Mouse (Mus musculus): ENCODE data around the gene Tgfb1. TPM values are rescaled to one million over a fixed set of nuclear protein-coding genes. Genes with fewer than 3 reads are reported as not detected.

Gene Tgfb1
- polyA plus RNA-seq, 1 experiment from 2014 or later, result 0.84 TPM

- no peak overlapping the region for H3K27ac ChIP-seq (replicated peaks)
- peaks cover 92% of the 10 kb centered on the region for H3K36me3 ChIP-seq
- H3K4me3 ChIP-seq, result no peak overlapping the region
- no peak overlapping the region for H3K9ac ChIP-seq
- no peaks in the 10 kb centered on the region for H3K27me3 ChIP-seq
- no peaks in the 10 kb centered on the region for H3K9me3 ChIP-seq
- ATAC-seq (ENCODE audit: low FRiP score, low read depth), result no peak
- no peak overlapping the region for H3K4me2 ChIP-seq
- no peaks in the 10 kb centered on the region for H3K4me1 ChIP-seq (replicated peaks)
- 86% methylated on average over 19 of the region's 19 CpGs for WGBS
These were observed 39.1 kb downstream of the Tgfb1 start for GRCm38 (mm10) chr7:25725886-25726285.

GRCm38 (mm10) chr7:25727800-25728199 is 41.0 kb downstream of the Tgfb1 start:
- H3K4me3 ChIP-seq, result no peak overlapping the region
- H3K9me3 ChIP-seq, result no peaks in the 10 kb centered on the region
- no peaks in the 10 kb centered on the region for H3K27me3 ChIP-seq
- 92% methylated on average over 5 of the region's 5 CpGs for WGBS
- no peaks in the 10 kb centered on the region for H3K4me1 ChIP-seq (replicated peaks)
- ATAC-seq (ENCODE audit: low FRiP score, low read depth), result no peak
- H3K9ac ChIP-seq, result no peak overlapping the region
- no peak overlapping the region for H3K4me2 ChIP-seq
- peaks cover 95% of the 10 kb centered on the region for H3K36me3 ChIP-seq
- H3K27ac ChIP-seq (replicated peaks), result no peak overlapping the region

DNA sequence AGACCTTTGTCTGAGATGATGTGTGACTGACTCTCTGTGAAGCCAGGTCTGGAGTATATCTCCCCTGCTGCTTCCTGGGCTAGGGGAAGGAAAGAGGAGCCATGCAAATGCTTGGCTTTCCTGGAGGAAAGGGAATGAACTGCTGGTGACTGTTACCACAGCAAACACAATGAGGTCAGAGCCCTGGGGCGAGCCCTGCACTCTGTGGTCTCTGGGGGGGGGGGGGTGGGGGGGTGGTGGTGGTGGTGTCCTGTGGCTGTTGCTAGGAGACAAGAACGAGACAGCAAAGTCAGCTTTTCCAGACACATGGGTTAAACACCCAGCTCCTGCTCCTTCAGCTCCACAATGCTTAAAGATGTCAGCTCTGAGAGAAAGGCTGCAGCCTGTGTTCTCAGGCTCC is 42.6 kb downstream of the Tgfb1 start:
- Histone ChIP-seq H3K9me3 (no peaks in the 10 kb centered on the region), H3K36me3 (peaks cover 93% of the 10 kb centered on the region), H3K27me3 (no peaks in the 10 kb centered on the region), H3K4me2 (no peak overlapping the region), H3K4me1 (replicated peaks) (no peaks in the 10 kb centered on the region), H3K27ac (replicated peaks) (no peak overlapping the region), H3K4me3 (no peak overlapping the region), H3K9ac (no peak overlapping the region)
- no peak for ATAC-seq (ENCODE audit: low FRiP score, low read depth)
- 22% methylated on average over 2 of the region's 2 CpGs for WGBS

- Histone ChIP-seq H3K27ac (replicated peaks) (no peak overlapping the region), H3K4me1 (replicated peaks) (no peaks in the 10 kb centered on the region), H3K27me3 (no peaks in the 10 kb centered on the region), H3K9me3 (no peaks in the 10 kb centered on the region), H3K4me2 (no peak overlapping the region), H3K9ac (no peak overlapping the region), H3K4me3 (no peak overlapping the region), H3K36me3 (peaks cover 93% of the 10 kb centered on the region)
- WGBS, result 90% methylated on average over 2 of the region's 2 CpGs
- ATAC-seq (ENCODE audit: low FRiP score, low read depth), result no peak
These were observed 43.1 kb downstream of the Tgfb1 start for GRCm38 (mm10) chr7:25729862-25730261.

DNA sequence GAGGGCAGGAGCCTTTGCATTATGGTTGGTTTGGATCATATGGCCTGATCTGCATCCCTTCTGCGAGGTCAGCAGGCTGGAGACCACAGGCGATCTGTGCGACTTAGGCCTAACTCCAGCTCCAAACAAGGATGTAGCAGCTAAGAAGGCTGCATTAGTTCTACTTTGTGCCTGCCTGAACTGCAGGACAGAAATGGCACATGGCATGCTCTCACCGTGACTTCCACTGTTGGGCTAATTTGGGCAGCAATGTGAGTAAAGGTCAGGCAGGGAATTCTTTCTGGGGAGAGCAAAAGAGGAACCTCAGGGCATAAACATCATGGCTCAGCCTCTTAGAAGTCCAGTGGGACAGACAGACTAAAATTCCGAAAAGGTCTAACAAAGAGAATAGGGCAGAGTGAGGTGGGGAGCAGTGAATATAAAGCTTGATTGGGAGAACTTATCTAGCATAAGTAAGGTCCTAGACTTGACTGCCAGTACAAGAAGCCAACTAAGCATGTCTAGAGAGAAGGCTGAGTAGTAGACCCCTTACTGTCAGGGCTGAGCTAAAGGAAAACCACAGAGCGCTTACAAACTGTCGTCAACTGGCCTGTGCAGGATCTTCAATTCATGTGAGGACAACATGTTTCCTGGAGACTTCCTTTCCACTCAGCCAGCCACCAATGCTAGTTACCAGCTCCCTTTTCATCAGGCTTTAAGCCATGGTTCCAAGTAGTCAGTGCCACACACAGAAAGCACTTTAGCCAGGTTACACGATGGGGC is 44.7 kb downstream of the Tgfb1 start:
- H3K4me2 ChIP-seq, result no peak overlapping the region
- no peak overlapping the region for H3K27ac ChIP-seq (replicated peaks)
- WGBS, result 92% methylated on average over 8 of the region's 8 CpGs
- H3K27me3 ChIP-seq, result no peaks in the 10 kb centered on the region
- no peak overlapping the region for H3K4me3 ChIP-seq
- peaks cover 92% of the 10 kb centered on the region for H3K36me3 ChIP-seq
- no peak overlapping the region for H3K9ac ChIP-seq
- H3K4me1 ChIP-seq (replicated peaks), result no peaks in the 10 kb centered on the region
- H3K9me3 ChIP-seq, result no peaks in the 10 kb centered on the region
- no peak for ATAC-seq (ENCODE audit: low FRiP score, low read depth)

GRCm38 (mm10) chr7:25734991-25735390 is 48.2 kb downstream of the Tgfb1 start:
- Histone ChIP-seq H3K4me3 (no peak overlapping the region), H3K4me2 (no peak overlapping the region), H3K27me3 (no peaks in the 10 kb centered on the region), H3K27ac (replicated peaks) (no peak overlapping the region), H3K36me3 (peaks cover 91% of the 10 kb centered on the region), H3K9ac (no peak overlapping the region), H3K4me1 (replicated peaks) (no peaks in the 10 kb centered on the region), H3K9me3 (no peaks in the 10 kb centered on the region)
- ATAC-seq (ENCODE audit: low FRiP score, low read depth), result no peak
- 88% methylated on average over 4 of the region's 4 CpGs for WGBS

GRCm38 (mm10) chr7:25736920-25737319 is 50.1 kb downstream of the Tgfb1 start:
- no peak overlapping the region for H3K4me3 ChIP-seq
- no peak overlapping the region for H3K9ac ChIP-seq
- no peak overlapping the region for H3K4me2 ChIP-seq
- no peaks in the 10 kb centered on the region for H3K9me3 ChIP-seq
- H3K4me1 ChIP-seq (replicated peaks), result no peaks in the 10 kb centered on the region
- no peak overlapping the region for H3K27ac ChIP-seq (replicated peaks)
- ATAC-seq (ENCODE audit: low FRiP score, low read depth), result no peak
- peaks cover 92% of the 10 kb centered on the region for H3K36me3 ChIP-seq
- H3K27me3 ChIP-seq, result no peaks in the 10 kb centered on the region
- WGBS, result 95% methylated on average over 2 of the region's 2 CpGs

DNA sequence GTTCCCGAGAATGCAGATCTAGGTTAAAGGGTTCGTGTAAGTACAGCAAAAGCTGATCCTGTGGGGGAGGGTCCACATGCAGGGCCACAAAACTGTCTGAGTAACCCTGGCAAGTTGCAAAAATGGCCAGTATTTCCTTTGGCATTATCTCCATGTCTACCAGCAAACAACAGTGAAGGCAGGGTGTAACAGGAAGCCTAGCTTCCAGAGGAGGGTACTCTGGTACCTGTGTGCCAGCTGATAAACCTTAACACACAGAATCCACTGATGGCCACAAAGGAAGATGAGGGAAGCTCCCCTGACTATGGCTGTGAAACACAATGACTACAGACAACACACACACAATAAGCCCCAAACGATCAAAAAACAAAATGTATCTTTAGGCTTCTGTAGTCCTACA is 51.5 kb downstream of the Tgfb1 start:
- 92% methylated on average over 3 of the region's 3 CpGs for WGBS
- Histone ChIP-seq H3K27me3 (no peaks in the 10 kb centered on the region), H3K4me3 (no peak overlapping the region), H3K4me1 (replicated peaks) (no peaks in the 10 kb centered on the region), H3K27ac (replicated peaks) (no peak overlapping the region), H3K9me3 (no peaks in the 10 kb centered on the region), H3K4me2 (no peak overlapping the region), H3K36me3 (peaks cover 92% of the 10 kb centered on the region), H3K9ac (no peak overlapping the region)
- ATAC-seq (ENCODE audit: low FRiP score, low read depth), result no peak

- Histone ChIP-seq H3K4me1 (replicated peaks) (peaks cover 7% of the 10 kb centered on the region), H3K9me3 (no peaks in the 10 kb centered on the region), H3K4me3 (no peak overlapping the region), H3K36me3 (peaks cover 88% of the 10 kb centered on the region), H3K27ac (replicated peaks) (no peak overlapping the region), H3K27me3 (no peaks in the 10 kb centered on the region), H3K9ac (no peak overlapping the region), H3K4me2 (no peak overlapping the region)
- ATAC-seq (ENCODE audit: low FRiP score, low read depth), result no peak
- WGBS, result 84% methylated on average over 3 of the region's 3 CpGs
These were observed 60.0 kb downstream of the Tgfb1 start for GRCm38 (mm10) chr7:25746844-25747243.

GRCm38 (mm10) chr7:25753076-25753475 is 66.3 kb downstream of the Tgfb1 start:
- Histone ChIP-seq H3K4me3 (peak overlapping the region; percentile 89), H3K9ac (peak overlapping the region; percentile 98), H3K27me3 (no peaks in the 10 kb centered on the region), H3K9me3 (no peaks in the 10 kb centered on the region), H3K27ac (replicated peaks) (0 out of 2 replicates have a peak overlapping the region, but pooled peaks have one; percentile 99), H3K4me1 (replicated peaks) (peaks cover 25% of the 10 kb centered on the region), H3K36me3 (peaks cover 27% of the 10 kb centered on the region), H3K4me2 (peak overlapping the region; percentile 98)
- ATAC-seq (ENCODE audit: low FRiP score, low read depth), result no peak

- H3K27ac ChIP-seq (replicated peaks), result peak overlapping the region; percentile 99
- H3K4me2 ChIP-seq, result peak overlapping the region; percentile 98
- peaks cover 25% of the 10 kb centered on the region for H3K4me1 ChIP-seq (replicated peaks)
- WGBS, result under 1% methylated on average over 46 of the region's 46 CpGs
- H3K4me3 ChIP-seq, result peak overlapping the region; percentile 89
- peak; percentile 1; the same call in 1 of the 2 replicates for ATAC-seq (ENCODE audit: low FRiP score, low read depth)
- H3K9ac ChIP-seq, result peak overlapping the region; percentile 98
- H3K9me3 ChIP-seq, result no peaks in the 10 kb centered on the region
- H3K36me3 ChIP-seq, result peaks cover 19% of the 10 kb centered on the region
- no peaks in the 10 kb centered on the region for H3K27me3 ChIP-seq
These were observed 67.0 kb downstream of the Tgfb1 start for GRCm38 (mm10) chr7:25753643-25754438.

GRCm38 (mm10) chr7:25754439-25754737 is 67.6 kb downstream of the Tgfb1 start:
- H3K36me3 ChIP-seq, result peaks cover 14% of the 10 kb centered on the region
- no peaks in the 10 kb centered on the region for H3K27me3 ChIP-seq
- H3K4me1 ChIP-seq (replicated peaks), result peaks cover 25% of the 10 kb centered on the region
- peak overlapping the region; percentile 98 for H3K4me2 ChIP-seq
- ATAC-seq (ENCODE audit: low FRiP score, low read depth), result no peak
- peak overlapping the region; percentile 99 for H3K27ac ChIP-seq (replicated peaks)
- peak overlapping the region; percentile 89 for H3K4me3 ChIP-seq
- WGBS, result under 1% methylated on average over 28 of the region's 30 CpGs
- no peaks in the 10 kb centered on the region for H3K9me3 ChIP-seq
- peak overlapping the region; percentile 98 for H3K9ac ChIP-seq

Data from hindbrain, embryonic 15.5 days (tissue).